In genomic region chr14:120909396-120909795, GRCm38 (mm10) we compare ENCODE assay signal across 9 mouse cellular contexts. TPM values are rescaled to one million over a fixed set of nuclear protein-coding genes. Genes with fewer than 3 reads are reported as not detected.
A peak's percentile ranks its signal among the peaks of the same experiment; 100 is the strongest.
DNase-seq lines count a peak whose midpoint lies in the region; ATAC-seq and TF ChIP-seq lines count a peak whose summit lies in the region.
"Had no signal": no experiment of that assay in that cellular context is flagged by ENCODE, and none has a peak within 500 bp of the region (broad histone marks: within the 10 kb centered on the region; RNA-seq: fewer than 3 reads in every experiment).

No protein-coding gene starts in this region.

- H3K4me3 ChIP-seq in heart, embryonic 12.5 days = no peak overlapping the region

- no peak for ATAC-seq in heart, embryonic 12.5 days (ENCODE audit: insufficient number of reproducible peaks, low FRiP score)
- ATAC-seq: intestine, postnatal 0 days had no signal

- no peak overlapping the region for H3K4me2 ChIP-seq in heart, embryonic 12.5 days

- WGBS in heart, embryonic 12.5 days = 74% methylated on average over 3 of the region's 3 CpGs

- no peak for TF ChIP-seq CTCF in brain, embryonic 14.5 days (IDR thresholded peaks at IDR 0.05; ENCODE audit: borderline replicate concordance, extremely low read depth, insufficient read depth, insufficient read length)

- H3K27me3 ChIP-seq in heart, embryonic 12.5 days (replicated peaks) = no peaks in the 10 kb centered on the region

- H3K9me3 ChIP-seq in heart, embryonic 12.5 days (replicated peaks) = no peaks in the 10 kb centered on the region

- no peak overlapping the region for H3K9ac ChIP-seq in heart, embryonic 12.5 days

- H3K27ac ChIP-seq in heart, embryonic 12.5 days (ENCODE audit: poor library complexity, severe bottlenecking) = no peak overlapping the region

- no peak for TF ChIP-seq POLR2A in brain, embryonic 14.5 days (IDR thresholded peaks at IDR 0.05; ENCODE audit: borderline replicate concordance, extremely low read depth, insufficient read depth, insufficient read length, poor library complexity, severe bottlenecking)

- peaks cover 7% of the 10 kb centered on the region; the same call in 1 of the 2 replicates for H3K4me1 ChIP-seq in heart, embryonic 12.5 days (replicated peaks)

- peak; percentile 22 for DNase-seq in heart, postnatal 4 days
- peak; percentile 26 for DNase-seq in MN1 (ENCODE audit: low spot score)
- peak; percentile 19 for DNase-seq in brain, embryonic 14.5 days (ENCODE audit: low read depth)
- peak; percentile 56 to 76 for DNase-seq in kidney, postnatal 36 days
- no peak for DNase-seq in urinary bladder, postnatal 14 days (ENCODE audit: low spot score)
- DNase-seq in thymus, postnatal 0 days (ENCODE audit: low spot score) = no peak
- DNase-seq in right cerebral cortex, postnatal 4 days = no peak

- H3K36me3 ChIP-seq in heart, embryonic 12.5 days = no peaks in the 10 kb centered on the region

RNA-seq across cellular contexts. Expression of gene Ipo5, which starts 1.6 kb away (rescaled TPM):
- total RNA-seq in heart, postnatal 4 days (2021) = 100 to 1,000 TPM; 129 to 131 TPM
- polyA plus RNA-seq in heart, embryonic 12.5 days (2016; fragmentation: Nextera tagmentation; extraction: Ambion mirVana) = 98.8 and 103 TPM in 2 replicates
- 63.5 and 80.2 TPM in 2 replicates for polyA plus RNA-seq in brain, embryonic 14.5 days (2012; rRNA removed)
- 51.1 and 52.8 TPM in 2 replicates for polyA plus RNA-seq in thymus, postnatal 0 days (2015; fragmentation: Nextera tagmentation; extraction: Ambion mirVana)

Comparison
In these comparisons a context has a peak if more than half of its experiments do, and no peak if none do; other contexts are left out.
1. DNase-seq: peak in heart, postnatal 4 days (single experiment), MN1 (single experiment), brain, embryonic 14.5 days (single experiment) and kidney, postnatal 36 days (2 of 2); none in urinary bladder, postnatal 14 days (single experiment), thymus, postnatal 0 days (single experiment) and right cerebral cortex, postnatal 4 days (single experiment).